Mouse (Mus musculus) ES-E14 (cell line): ENCODE results near the gene Cald1.

Source experiments
- HCFC1 ChIP-seq: IDR thresholded peaks from 2 replicates; pipeline ENCODE4 v1.6.1; 2012; ENCODE audit warnings: low read length, inconsistent platforms, borderline replicate concordance; ENCODE audit not compliant: insufficient read depth
- ZNF384 ChIP-seq: IDR thresholded peaks from 2 replicates; pipeline ENCODE4 v1.6.1; 2012; ENCODE audit warnings: low read depth, low read length, inconsistent platforms

DNA sequence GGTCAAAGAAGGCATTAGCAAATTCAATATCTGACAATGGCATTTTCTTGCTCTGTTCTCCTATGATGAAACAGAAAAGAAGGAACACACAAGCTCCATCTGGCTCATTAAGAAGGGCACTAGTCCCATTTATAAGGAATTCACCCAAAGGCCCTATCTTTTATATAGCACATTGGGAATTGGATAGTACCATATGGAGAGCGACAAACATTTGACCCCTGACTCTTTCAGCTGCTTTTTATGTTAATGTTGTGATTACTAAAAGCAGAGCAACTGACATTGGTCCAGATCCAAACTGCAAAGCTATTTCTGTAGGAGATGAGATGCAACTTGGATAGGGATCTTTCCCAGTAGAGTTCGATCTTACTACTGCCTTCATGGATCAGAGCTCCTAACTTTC, 160.0 kb downstream of the Cald1 start:
- TF ChIP-seq ZNF384 (no peak), HCFC1 (no peak)
